Mouse (Mus musculus): ENCODE data around the gene Opa3.

Gene Opa3

DNA sequence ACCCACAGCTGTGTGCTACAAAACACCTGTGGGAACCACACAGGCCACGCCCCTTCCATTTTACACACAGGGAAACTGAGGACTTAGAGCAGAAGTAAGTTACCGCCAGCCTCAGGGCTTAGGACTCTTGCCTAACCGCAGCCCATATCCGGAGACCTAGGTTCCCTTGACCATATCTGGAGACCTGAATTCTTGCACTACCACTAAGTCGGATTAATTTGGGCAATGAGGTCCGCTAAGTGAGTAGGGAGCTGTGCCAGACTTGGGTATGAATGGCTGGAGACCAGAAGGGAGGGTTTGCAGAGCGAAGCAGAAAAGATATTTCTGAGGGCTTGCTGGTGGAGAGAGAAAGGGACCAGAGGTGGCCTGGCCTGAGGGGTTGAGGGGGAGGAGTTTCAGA is 13.8 kb upstream of the Opa3 start:
- in situ Hi-C loops (cut with MseI, MboI): no loop called here

DNA sequence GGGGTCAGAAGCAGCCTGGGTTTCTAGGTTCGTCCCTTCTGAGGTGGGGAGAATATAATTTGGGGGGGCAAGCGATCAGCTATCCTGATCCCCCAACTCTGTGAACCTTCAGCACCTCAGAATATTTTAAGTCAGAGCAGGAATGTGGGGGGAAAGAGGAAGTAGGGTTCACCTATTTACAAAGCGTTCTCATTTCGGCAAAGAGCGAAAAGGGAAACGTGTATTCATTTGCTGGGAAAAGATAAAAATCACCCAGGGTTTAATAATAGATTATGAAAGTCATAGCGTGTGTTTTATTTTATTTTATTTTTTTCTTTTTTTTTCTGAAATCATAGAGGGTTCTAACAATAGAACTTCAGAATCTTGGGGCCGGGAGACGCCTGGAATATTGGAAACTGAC is 13.2 kb upstream of the Opa3 start:
- in situ Hi-C loops (cut with MseI, MboI): no loop called here

DNA sequence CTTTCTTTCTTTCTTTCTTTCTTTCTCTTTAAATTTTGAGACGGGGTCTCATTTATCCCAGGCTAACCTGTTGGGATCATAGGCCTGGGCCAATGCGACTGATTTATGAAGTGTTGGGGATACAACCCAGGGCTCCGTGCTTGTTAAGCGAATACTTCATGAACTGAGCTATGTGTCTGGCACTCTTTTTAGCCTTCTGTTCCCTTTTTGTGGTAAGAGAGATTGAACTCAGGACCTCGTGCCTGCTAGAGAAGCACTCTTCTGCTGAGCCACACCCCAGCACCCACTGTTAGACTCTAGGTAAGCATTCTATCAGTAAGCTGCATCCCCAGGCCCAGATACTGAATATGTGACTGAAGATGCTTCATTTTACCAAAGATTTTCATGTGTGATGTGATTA is 10.6 kb upstream of the Opa3 start:
- in situ Hi-C loops (cut with MseI, MboI): no loop called here

DNA sequence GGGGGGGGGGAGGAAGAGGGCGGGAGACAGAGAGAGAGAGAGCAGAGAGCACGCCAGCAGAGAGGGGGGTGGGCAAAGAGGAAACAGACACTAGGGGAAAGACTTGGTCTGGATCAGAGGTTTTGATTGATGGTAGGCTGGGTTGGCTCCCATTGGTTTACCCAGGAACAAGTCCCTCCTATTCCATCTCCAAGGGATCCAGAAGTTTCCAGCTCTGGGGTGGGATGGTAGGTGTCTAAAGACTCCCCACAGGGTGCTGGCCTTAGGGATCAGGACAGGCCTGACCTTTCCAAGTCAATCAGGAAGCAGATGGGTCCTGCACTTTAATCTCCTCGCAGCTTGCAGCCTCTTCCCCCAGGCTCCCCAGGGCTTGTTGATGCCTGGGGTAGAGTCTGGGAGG is 10.2 kb upstream of the Opa3 start:
- in situ Hi-C loops (cut with MseI, MboI): no loop called here

DNA sequence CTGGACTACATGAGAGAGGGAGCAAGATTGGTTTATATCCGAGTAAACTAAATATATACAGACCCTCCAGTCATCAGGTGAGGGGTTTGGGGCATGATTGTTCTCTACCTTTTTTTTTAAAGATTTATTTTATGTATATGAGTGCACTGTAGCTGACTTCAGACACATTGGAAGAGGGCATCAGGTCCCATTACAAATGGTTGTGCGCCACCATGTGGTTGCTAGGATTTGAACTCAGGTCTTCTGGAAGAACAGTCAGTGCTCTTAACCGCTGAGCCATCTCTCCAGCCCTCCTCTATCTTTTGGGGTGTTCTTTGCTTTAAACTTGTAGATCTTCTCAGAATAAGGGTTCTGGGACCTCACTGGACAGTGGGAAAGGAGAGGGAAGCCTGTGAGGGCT is 8.1 kb upstream of the Opa3 start:
- in situ Hi-C loops (cut with MseI, MboI): no loop called here

DNA sequence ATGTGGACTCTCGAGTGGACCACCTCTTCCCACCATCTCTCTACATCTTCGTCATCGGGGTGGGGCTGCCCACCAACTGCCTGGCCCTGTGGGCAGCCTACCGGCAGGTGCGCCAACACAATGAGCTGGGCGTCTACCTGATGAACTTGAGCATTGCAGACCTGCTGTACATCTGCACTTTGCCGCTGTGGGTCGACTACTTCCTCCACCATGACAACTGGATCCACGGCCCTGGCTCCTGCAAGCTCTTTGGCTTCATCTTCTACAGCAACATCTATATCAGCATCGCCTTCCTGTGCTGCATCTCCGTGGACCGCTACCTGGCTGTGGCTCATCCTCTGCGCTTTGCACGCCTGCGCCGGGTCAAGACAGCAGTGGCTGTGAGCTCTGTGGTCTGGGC is 5.9 kb upstream of the Opa3 start:
- in situ Hi-C loops (cut with MseI, MboI): no loop called here

DNA sequence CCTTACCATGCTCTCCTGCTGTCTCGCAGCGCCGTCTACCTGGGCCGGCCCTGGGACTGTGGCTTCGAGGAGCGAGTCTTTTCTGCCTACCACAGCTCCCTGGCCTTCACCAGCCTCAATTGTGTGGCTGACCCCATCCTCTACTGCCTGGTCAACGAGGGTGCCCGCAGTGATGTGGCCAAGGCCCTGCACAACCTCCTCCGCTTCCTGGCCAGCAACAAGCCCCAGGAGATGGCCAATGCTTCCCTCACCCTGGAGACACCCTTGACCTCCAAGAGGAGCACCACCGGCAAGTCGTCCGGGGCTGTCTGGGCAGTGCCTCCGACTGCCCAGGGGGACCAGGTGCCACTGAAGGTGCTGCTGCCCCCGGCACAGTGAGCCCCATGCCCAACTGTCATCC is 5.3 kb upstream of the Opa3 start:
- in situ Hi-C loops (cut with MseI, MboI): no loop called here

DNA sequence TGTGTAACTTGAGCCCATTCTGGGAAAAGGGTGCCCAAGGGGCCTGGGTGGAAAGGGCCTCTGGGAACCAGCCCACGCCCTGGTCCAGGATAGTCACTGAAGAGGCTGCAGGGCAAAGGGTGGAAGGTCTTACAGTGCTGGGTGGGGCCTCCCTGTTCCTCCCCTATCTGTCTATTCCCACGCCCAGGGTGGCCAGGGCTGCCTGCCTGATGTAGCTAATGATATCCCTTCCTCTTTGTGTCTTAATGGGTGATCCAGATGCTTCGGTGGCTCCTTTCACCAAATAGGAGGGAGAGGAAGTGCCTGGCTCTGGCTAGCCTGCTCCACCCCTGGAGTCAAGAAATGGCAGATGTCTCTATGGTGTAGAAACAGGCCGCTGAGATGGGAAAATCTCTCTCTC is 3.2 kb upstream of the Opa3 start:
- in situ Hi-C loops (cut with MseI, MboI): no loop called here

DNA sequence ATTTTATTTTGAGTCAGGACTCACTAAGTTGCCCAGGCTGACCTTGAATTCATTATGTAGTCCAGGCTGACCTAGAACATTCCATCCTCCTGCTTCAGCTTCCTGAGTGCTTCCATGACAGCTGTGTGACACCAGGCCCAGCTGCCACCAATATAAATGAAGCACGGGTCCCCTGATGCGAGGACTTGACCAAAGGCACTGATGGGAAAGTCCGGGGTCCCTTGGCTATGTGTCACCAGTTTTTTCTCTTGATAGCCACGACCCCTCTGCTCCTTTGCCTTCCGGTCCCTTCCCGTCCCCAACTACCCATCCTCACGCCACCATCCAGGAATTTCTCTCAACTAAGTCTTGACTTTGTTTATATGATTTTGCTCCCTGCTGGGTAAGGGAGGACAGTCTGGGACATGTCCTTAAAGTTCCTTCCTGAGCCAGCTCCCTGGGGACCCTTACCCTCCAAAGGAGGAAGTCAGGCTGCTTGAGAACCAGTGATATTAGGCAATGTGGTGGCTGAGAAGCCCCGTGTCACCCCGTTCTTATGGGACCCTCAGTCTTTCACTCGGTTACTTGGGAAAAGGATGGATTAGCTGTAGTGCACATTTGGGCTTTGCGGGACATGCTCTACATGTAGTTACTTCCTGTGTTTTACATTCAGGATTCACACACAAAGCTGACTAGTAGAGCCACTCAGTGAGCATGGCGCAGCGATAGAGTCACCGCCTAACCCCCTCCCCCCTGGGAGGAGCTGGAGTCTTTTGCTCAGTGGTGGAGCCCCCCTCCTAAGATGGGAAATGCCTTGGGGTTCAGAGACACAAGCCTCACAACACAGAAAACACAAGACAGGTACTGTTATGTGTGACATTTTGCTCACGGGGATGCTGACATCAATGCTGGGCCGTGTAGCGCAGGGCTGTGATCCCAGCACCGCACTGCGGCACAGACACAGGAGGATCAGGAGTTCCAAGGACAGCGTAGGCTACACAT is 1.0 kb upstream of the Opa3 start:
- in situ Hi-C loops (cut with MseI, MboI): no loop called here

DNA sequence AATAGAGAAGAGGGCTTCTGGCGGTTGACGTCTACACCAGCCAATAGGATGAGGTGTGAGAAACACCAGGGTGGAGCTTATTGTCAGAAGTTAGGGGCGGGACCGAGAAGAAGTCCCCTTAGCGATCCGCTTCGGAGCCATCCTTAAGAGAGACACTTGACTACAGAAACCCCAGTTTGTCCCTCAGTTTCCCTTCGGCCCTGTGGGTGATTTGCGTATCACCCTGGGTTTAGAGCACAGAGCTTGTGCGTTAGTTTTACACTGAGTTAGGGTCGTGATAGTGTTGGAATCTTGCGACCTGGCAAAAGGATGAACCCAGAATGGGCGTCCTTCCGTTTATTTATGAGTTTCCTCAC is 637 bp downstream of the Opa3 start:
- in situ Hi-C loops (cut with MseI, MboI): no loop called here

DNA sequence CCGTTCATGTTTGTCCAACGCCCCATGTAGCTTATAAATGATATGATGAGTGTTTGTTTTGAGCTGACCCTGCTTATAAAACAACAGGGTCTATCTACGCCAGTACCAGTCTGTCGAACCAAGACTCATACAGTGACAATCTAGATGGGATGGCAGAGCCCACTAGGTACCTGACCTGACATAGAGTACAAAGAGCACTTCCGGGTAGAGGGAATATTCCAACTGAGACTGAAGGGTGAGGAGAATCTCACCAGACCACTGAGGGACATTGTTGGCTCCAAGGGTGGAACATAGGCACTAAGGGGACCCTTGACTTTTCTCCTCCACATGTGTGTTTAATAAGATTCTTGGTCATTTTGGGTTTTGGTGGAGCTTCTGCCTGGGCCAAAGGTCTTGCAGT is 1.3 kb downstream of the Opa3 start:
- in situ Hi-C loops (cut with MseI, MboI): no loop called here

DNA sequence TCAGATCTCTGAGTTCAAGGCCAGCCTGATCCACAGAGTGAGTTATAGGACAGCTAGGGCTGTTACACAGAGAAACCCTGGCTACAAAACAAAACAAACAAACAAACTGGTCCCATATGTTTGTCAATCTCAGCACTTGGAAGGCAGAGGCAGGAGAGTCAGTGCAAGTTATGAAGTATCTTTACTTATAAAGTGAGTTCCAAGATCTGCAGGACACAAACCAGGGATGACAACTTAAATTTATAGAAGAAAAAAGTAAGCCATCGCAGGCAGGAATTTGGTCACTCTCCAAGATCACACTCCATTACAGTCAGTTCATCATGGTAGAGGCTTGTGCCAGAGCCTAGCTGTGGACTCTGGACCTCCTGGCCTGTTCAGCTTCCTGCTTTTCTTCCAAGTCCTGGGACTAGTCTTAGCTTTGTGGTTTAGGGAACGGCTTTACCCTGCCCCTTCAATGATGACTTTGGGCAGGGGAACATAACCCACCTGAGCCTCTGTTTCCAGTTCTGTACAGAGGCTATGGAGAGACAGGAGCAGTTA is 2.0 kb downstream of the Opa3 start:
- in situ Hi-C loops (cut with MseI, MboI): no loop called here

DNA sequence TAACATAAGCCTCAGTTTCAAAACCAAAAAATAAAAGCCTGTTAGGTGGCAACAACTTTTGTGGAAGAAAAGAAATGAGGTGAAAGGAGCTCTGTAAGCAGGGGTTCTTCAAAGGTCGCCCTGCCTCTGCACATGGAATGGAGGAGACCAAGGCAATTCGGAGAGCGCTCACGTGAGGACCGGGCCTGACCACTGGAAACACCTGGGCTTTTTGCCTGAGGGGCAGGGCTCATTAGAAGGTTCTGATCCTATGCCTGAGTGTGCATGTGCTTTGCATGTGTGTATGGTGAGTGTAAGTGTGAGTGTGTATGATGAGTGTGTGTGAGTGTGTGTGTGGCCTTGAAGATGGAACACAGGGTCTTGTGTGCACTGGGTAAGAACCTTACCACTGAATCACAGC is 2.8 kb downstream of the Opa3 start:
- in situ Hi-C loops (cut with MseI, MboI): no loop called here

DNA sequence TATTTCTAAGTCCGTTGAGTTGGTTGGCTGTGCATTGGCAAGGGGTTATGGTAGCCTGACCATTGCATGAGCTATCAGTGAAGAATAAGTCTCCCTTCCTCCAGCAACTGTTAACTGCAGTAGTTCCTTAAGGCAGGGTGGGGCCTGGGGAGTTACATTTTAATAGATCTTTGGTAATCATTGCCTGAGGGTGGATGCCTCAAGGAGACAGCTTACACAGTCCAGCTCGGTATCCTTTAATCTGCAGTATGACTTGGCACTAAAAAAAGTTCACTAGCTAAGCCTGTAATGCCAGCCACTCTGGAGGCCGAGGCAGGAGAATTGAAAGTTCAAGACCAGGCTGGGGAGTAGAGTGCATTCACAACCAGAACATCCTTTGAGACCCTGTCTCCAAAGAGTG is 3.7 kb downstream of the Opa3 start:
- in situ Hi-C loops (cut with MseI, MboI): no loop called here

DNA sequence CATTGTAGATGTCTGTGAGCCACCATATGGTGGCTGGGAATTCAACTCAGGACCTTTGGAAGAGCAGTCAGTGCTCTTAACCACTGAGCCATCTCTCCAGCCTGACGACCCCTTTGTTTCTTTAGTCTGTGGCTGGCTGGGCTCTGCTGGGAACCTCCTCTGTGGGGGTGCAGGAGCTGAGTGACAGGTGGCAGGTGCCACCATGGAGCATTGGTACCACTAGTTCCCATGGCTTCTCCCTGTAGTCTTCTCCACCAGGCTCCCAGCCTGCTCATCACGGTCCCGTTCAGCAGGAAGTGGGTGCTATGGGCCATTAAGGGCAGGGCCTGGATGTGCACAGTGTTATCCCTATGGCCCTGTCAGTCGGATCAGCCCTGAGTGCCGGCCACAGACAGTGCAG is 6.5 kb downstream of the Opa3 start:
- in situ Hi-C loops (cut with MseI, MboI): loop anchor here in 1 of 2 experiments (5.0 kb wide), 1 partner anchor 43 kb away; no protein-coding TSS in a partner anchor

DNA sequence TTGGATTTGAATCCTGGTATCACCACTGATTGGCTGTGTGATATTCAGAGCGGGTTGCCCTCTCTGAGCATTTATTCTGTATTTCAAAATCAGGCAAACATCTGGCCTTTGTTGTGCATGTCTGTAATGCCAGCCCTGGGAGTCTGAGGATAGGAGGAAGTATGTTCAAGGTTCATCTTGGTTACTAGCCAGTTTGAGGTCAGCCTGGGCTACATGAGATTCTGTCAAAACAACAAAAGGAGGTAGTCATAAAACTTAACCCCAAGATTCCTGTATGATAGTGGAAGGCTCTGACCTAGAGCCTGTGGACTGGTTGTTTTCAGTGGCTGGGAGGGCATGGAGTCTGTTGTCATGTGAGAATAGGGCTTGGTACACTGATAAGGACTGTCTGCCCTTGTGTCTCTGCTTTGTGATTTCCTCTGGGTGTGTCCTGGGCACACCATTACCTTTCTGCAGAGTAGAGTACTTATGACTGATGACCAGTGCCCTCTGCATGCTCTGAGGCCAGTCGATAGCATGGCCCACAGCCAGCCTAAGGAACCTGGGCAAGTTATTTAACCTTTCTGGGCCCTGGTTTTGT is 7.0 kb downstream of the Opa3 start:
- in situ Hi-C loops (cut with MseI, MboI): loop anchor here in 1 of 2 experiments (5.0 kb wide), 1 partner anchor 42 kb away; no protein-coding TSS in a partner anchor

DNA sequence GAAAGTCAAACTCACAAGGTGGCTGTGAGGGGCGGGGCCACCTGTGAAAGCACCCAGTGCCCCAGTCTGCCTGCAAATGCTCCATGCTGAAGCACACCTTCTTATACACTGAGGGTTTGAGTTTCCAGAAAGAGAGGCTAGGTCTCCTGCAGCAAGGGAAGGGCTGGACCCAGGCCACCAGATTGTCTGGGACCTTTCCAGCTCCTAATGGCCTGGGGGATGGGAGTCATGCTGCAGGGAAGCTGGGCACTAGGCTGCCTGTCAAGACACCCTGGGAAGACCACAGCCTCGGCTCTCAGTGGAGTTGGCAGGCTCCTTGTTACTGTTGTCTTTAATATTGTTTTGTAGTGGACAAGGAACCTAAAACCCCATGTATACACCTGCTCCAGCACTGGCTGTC is 8.3 kb downstream of the Opa3 start:
- in situ Hi-C loops (cut with MseI, MboI): loop anchor here in 1 of 2 experiments (5.0 kb wide), 1 partner anchor 41 kb away; no protein-coding TSS in a partner anchor

DNA sequence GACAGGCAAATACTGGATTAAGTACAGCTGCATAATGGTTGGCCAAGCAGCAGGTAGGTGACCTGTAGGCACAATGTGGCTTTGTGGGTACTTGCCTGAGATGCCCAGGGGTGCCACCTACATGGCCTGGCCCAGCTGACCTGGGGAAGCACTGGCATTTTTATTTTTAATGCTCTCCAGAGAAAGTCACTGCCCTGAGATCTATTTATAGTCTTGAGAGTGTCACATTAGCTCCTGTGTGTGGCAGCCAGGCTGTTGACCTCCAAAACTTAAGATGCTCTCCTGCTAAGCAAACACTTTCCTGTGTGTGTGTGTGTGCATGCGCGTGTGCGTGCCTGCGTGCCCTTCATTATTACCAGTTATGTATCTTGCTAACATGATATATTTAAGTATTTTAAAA is 10.2 kb downstream of the Opa3 start:
- in situ Hi-C loops (cut with MseI, MboI): loop anchor here in 1 of 2 experiments (5.0 kb wide), 1 partner anchor 39 kb away; no protein-coding TSS in a partner anchor

DNA sequence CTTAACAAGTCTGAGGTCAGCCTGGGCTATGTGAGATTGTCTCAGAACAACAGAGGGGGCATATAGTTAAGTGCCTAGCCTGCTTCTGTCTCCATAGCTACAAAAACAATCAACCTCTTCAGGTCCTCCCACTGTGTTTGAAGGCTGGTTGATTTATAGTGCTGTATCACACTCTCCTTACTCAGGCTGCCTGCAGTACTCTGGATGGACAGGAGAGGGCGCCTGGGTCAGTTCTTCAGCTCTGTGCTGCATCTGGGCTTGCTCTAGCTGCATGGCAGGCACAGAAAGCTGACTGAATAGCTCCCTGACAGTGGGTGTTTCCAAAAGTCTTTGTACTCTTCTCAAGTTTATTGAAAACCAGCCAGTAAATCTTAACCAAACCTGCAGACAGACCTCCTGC is 11.3 kb downstream of the Opa3 start:
- in situ Hi-C loops (cut with MseI, MboI): loop anchor here in 1 of 2 experiments (5.0 kb wide), 1 partner anchor 38 kb away; no protein-coding TSS in a partner anchor

DNA sequence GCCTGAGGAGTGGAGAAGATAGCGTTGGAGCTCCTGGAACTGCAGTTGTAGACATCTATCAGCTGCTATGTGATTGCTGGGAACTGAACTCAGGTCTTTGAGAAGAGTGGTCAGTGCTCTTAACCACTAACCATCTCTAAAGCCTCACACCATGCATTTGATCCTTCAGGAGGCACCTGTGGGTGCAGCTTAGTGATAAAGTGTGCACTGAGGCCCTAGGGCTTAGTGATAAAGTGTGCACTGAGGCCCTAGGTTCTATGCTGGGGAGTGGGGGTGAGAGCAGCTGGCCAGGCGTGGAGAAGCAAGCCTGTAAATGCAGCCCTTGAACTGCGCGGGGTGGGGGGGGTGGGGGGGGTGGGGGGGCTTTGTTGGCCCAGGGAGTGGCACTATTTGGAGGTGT is 11.9 kb downstream of the Opa3 start:
- in situ Hi-C loops (cut with MseI, MboI): loop anchor here (5.0 kb wide), 2 partner anchors 37 to 42 kb away; partner anchors contain the start of genes Ppm1n (in 1 of the 2) and Rtn2 (in 1 of the 2)

DNA sequence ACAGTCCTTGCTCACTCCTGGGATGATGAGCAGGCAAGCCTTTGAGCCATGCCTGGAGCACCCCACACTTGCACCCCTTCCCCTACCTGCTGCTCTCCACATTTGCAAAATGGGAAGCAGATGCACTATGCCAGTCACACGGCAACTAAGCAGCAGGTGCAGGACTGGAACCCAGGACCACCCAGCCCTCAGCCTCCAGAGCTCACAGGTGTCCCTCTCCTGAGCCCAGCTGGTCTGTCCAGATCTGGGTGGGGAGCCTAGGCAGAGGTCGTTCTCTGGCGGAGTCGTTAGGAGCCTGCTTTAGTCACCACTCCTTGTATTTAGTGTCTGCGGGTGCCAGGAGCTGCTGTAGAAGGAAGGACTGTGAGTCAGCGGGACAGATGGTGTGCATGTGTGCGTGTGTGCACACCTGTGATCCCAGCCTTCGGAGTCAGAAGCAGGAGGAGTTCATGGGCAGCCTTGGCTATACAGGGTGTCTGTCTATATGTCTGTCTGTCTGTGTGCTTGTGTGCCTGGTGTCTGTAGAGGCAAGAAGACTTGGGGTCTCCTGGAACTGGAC is 12.8 kb downstream of the Opa3 start:
- in situ Hi-C loops (cut with MseI, MboI): loop anchor here in 1 of 2 experiments (5.0 kb wide), 1 partner anchor 41 kb away; the partner anchor contains the start of genes Ppm1n and Rtn2

DNA sequence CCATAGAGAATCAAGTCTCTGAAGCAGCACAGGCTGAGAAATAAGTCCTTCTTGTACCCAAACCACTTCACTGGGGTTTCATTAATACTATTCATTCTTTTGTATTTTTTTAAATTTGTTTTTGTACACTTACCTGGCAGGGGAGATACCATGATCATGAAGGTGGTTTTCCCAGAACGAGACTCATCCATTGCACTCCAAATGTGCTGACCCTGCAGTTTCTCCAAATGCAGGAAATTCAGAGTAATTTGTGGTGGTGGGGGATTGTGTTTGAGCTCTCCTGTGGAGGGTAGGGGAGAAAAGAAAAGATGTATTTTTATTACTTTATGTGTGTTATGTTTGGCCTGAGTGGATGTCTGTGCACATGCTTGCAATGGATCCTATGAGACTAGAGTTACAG is 13.9 kb downstream of the Opa3 start:
- in situ Hi-C loops (cut with MseI, MboI): loop anchor here in 1 of 2 experiments (5.0 kb wide), 1 partner anchor 40 kb away; the partner anchor contains the start of genes Ppm1n and Rtn2

Measured in mouse trophoblast stem cell (cell line).